Mouse (Mus musculus): ENCODE measurements around the gene Hrh2.

The Hrh2 gene

GRCm38 (mm10) chr13:54192021-54192481, at the start of gene Hrh2:
Gene Hrh2 (plus strand): TSS chr13:54192129.
- DNase-seq (ENCODE audit: low spot score): no peak

DNA sequence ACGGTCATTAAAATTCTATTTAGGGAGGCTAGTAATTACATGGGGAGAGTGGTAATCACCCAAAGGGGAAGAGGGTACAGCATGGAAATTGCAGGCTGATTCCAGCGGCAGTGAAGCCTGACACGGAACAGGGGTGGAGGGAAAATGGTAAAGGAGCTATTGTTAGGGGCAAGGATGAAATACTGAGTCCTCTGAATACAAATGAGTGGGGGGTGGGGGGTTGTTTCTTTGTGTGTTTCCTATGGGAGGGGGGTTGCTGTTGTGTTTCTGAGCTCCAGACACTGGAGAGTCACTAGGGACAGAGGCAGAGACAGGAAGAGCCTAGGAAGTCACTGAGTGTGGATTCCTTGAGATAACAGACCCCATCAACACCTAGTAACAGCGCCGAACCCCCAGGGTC, 48.1 kb upstream of the Hrh2 start:
- DNase-seq (ENCODE audit: low spot score): no peak

DNA sequence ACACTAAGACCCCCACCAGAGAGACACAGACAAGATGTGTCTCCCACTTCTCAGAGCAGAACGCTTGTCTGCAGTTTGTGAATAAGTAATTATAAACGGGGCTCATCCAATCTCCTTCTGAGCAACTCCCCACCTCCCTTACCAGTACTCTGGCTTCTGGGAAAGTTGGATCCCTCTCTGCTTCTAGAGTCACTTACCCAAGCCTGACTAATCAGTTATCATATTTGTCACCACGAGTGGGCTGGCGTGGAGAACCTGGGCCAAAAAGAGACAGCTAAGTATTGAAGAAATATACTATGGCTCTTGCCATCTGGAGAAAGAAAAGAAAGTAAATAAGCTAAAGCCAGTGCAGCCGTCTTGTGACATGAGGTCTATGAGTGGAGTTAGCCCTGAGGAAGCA, 47.3 kb upstream of the Hrh2 start:
- DNase-seq (ENCODE audit: low spot score): no peak

- DNase-seq (ENCODE audit: low spot score): no peak
These were observed 44.6 kb upstream of the Hrh2 start for GRCm38 (mm10) chr13:54147328-54147727.

DNA sequence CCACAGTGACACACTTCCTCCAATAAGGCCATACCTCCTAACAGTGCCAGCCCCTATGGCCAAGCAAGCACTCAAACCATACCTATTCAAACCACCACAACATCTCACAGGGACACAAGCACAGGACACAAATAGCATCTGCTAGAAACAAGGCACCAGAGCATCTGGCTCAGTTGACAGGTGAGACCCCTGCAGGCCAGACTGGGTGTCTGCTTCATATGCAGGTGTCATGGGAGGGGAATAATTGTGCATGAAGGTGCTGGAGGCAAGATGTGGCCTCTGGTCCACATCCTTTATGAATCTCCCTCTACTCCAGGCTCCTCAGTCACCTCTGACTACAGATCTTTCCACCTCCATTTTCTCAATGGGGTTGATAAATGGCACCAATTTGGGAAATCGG, 39.5 kb upstream of the Hrh2 start:
- DNase-seq (ENCODE audit: low spot score): no peak

GRCm38 (mm10) chr13:54152911-54153310, 39.0 kb upstream of the Hrh2 start:
- no peak for DNase-seq (ENCODE audit: low spot score)

DNA sequence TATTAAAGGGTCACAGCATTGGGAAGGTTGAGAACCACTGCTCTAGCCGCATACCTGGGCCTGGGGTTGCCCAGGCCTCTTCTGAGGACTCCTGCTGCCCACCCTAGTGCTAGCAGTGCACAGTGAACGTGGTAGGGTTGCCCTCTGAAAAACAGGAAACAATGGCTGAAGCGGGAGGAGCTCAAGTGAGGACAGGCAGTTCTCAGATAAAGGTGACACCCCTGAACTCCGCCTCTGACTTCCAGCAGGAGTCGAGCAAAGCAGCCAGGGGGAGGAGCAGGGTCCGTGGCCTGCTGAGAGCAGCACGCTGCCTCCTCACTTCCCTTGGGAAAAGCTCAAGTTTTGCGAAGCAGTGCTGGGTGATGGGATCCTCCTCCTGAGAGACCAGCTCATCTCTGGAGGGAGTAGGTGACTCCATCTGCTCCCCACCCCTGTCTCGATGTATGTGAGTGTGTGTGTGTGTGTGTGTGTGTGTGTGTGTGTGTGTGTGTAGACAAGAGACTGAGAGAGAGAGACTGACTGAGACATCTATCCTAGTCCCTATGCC, 38.2 kb upstream of the Hrh2 start:
- DNase-seq (ENCODE audit: low spot score): no peak

DNA sequence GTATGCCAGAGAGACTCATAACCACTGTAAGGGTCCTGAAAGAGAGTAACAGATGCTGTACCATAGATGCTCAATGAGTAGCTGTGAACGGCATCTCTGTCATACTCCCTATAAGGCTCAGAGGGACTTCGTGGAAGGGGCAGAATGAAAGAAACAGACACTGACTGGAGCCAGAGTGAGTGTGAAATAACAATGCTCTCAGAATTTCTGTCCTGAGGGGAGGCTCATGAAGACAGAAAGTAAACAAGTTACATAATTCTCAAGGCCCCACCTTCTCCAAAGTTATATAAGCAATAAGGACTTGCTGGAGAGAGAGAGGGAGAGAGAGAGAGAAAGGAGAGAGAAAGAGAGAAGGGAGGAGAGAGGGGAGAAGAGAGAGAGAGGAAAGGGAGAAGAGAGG, 36.1 kb upstream of the Hrh2 start:
- DNase-seq (ENCODE audit: low spot score): no peak

GRCm38 (mm10) chr13:54159256-54159655, 32.7 kb upstream of the Hrh2 start:
- no peak for DNase-seq (ENCODE audit: low spot score)

DNA sequence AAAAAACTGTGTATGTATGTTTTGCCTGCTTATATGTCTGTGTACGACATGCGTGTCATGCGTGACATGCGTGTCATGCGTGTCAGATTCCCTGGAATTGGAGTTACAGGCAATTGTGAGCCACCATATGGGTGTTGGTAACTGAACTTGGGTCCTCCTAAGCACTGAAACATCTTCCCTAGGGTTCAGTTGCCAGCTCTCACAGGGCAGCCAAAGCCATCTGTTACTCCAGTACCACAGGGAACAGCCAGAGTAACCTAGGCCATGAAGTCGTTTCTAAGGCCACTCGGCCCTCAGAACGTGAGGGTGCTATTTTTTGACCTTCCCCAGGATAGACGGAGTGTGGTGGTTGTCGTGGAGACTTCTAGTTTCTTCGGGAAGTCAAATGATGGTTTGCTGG, 32.2 kb upstream of the Hrh2 start:
- no peak for DNase-seq (ENCODE audit: low spot score)

GRCm38 (mm10) chr13:54160546-54160945, 31.4 kb upstream of the Hrh2 start:
- DNase-seq (ENCODE audit: low spot score): no peak

- DNase-seq (ENCODE audit: low spot score): no peak
These were observed 30.4 kb upstream of the Hrh2 start for GRCm38 (mm10) chr13:54161514-54161913.

DNA sequence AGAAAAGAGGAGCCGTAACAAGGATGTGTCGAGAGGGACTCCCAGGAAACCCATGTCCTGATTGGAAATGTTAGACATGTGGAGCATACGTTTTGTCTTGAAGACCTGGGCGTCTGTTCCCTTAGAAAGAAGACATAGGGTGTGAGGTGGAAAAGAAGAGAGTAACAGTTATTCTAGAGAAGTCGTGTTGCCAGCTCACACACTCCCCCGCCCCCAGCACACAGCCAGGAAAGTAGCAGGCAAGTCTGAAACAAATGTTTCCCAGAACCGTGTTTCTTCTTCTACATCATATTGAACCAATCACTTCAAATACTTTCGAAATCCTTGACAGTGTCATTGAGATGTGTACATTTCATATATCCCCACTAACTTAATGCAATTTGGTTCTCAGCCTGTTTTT, 28.6 kb upstream of the Hrh2 start:
- no peak for DNase-seq (ENCODE audit: low spot score)

DNA sequence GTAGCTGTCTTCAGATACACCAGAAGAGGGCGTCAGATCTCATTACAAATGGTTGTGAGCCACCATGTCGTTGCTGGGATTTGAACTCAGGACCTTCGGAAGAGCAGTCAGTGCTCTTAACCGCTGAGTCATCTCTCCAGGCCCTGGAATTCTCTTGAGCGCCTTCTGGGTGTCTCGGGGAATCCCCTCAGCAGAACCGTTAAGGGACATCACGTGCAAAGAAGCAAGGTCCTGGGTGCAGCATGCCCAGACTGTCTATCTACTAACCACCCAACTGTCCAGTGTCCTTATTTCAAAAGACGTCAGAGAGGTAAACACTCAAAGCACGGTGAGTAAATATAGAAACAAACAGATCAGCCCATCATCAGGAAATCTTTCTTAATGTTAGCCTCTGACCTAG, 27.5 kb upstream of the Hrh2 start:
- DNase-seq (ENCODE audit: low spot score): no peak

GRCm38 (mm10) chr13:54165066-54165465, 26.9 kb upstream of the Hrh2 start:
- DNase-seq (ENCODE audit: low spot score): no peak

DNA sequence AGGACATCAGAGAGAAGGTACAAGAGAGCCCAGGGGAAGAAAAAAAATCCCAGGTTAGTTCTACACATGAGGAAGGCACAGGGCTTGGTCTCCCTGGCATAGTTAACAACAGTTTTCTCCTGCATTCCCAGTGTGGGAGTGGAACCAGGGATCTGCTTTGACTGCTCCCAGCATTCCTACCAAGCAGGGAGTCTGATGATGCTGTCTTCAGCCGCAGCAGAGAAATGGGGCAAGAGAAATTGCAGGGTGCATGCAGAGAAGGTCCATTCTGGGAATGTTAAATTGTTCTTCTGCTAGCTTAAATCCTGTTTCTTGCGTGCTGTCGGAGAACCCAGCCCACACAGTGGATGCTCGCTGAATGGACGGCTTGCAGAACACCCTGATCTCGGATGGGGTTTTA, 26.2 kb upstream of the Hrh2 start:
- DNase-seq (ENCODE audit: low spot score): no peak

- no peak for DNase-seq (ENCODE audit: low spot score)
These were observed 24.9 kb upstream of the Hrh2 start for GRCm38 (mm10) chr13:54167036-54167435.

GRCm38 (mm10) chr13:54168675-54169074, 23.3 kb upstream of the Hrh2 start:
- no peak for DNase-seq (ENCODE audit: low spot score)

DNA sequence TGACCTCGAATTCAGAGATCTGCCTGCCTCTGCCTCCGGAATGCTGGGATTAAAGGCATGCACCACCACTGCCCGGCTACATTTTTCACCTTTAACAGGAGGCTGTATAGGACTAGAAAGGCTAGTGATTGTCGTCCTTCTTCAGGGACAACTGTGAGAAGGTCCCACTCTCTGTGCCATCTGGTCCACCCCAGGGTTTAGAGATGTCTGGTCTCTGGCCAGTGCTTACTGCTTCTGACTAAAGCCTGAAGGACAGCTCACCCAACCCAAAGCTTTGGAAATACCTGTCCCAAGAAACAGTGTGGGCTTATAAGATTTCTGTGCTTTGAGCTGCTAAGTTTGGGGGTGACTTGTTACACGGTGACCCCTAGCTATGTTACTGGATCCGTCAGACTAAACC, 21.6 kb upstream of the Hrh2 start:
- DNase-seq (ENCODE audit: low spot score): no peak

DNA sequence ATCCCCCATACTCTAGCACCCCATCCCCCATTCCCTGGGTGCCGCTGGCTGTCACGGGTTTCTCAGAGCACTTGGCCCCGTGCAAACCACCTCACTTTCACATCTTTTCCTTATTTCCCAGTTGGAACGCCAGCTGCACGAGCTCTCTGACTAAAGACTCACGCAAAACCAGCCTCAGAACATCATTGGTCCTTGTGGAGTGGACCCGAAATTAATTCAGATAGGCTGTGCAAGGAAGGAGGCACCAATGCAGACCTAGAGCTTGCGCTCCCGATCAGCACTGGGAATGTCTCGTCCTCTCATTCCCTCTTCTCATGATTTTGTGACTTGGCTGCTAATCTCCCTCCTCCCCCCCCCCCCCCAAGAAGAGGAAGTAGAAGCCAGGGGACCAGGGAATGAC, 20.6 kb upstream of the Hrh2 start:
- no peak for DNase-seq (ENCODE audit: low spot score)

DNA sequence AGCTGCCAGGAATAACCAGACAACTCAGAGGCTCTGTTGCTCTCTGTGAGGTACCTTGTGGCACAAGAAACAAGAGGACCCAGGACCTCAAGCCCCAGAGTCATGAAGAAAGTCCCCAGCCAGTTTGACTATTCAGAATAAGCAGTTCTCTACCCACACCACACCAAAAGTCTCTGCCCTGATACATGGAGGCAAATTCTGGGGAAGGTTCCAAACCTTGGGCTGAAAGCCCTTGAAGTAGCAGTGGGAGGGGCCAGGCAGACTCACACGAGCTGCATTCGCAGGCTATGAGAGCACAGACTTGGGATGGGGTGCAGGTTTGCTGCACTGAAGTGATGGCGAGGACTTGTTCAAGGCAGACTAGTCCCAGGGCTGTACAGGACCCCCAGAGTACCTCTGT, 20.2 kb upstream of the Hrh2 start:
- DNase-seq (ENCODE audit: low spot score): no peak

GRCm38 (mm10) chr13:54173941-54174340, 18.0 kb upstream of the Hrh2 start:
- DNase-seq (ENCODE audit: low spot score): no peak

DNA sequence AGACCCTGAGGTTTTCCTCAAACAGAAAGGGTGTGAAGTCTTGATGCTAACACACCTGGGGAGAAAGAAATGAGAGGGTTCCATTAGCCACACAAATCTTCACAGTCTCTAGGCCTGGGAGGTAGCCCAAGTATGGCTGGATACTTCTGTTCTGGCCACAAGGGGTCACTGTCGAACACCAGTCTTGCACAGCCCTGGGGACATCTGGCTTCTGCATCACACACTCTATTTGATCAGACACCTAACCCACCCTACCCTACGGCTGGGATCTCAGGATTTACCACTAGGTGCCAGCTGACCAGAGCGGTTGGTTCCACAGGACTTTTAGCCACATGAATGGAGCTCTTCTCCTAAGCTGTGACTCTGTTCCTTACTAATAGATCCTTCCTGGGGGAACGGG, 17.2 kb upstream of the Hrh2 start:
- no peak for DNase-seq (ENCODE audit: low spot score)

GRCm38 (mm10) chr13:54175426-54175825, 16.5 kb upstream of the Hrh2 start:
- no peak for DNase-seq (ENCODE audit: low spot score)

Measured in testis, postnatal 14 days (tissue).